Mouse (Mus musculus): ENCODE data around the gene Rpl10. TPM values are rescaled to one million over a fixed set of nuclear protein-coding genes. Genes with fewer than 3 reads are reported as not detected.

Gene Rpl10
- 100 to 1,000 TPM; 263 to 305 TPM for total RNA-seq (2021)
- long read RNA-seq, experiment 1, transcript Rpl10-202 (6 exons, 855 nt) = major isoform, 8 of 15 reads
- long read RNA-seq, experiment 1, partial matches to known transcripts = 4 of 15 reads
- long read RNA-seq, experiment 1, other reads (novel, unspliced or antisense) = 2 of 15 reads
- long read RNA-seq, experiment 2, partial matches to known transcripts = 3 of 10 reads
- long read RNA-seq, experiment 2, other reads (novel, unspliced or antisense) = 2 of 10 reads

DNA sequence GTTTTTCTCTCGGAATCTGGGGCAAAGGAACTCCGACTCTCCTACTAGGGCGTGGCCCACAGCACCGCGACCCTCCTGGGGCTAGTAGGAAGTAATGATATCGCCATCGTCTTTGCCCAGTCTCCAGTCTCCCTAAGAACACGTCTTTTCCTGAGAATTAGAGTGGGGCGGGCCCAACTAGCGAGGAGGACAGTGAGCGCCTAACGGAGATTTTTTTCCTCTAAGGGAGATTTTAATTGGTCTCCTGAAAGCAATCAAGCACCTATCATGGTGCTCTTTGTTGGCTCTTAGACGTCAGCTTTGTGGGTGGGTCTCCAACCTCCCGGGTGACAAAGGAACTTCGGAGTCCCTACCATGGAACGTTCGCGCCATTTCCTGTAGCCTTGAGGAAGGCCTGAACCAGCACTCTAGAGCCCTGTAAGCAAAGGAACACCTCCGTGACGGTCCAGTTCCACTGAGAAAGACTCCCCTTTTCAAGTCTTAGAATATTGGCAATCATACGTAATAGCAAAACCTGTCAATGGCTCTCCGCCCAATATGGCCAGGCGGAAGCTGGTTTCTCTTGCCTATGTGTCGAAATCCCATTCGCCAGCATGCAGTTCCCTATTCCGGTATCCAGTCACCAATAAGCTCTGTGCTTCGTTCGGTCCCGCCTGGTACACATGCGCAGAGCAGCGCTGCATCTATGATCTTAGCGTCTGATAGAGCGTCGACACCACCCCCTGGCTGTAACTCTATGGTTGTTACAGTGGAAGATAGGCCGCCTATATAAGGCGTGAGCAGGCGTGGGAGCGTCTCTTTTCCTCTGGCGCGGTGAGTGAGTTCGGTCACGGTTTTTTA lies at the start of gene Rpl10:
Gene Rpl10, plus strand, starts transcription at position 751 of the 840 bp plus-strand sequence.
- DNase-seq (ENCODE audit: low spot score in 2 of 2) = peak; percentile 70 to 83

DNA sequence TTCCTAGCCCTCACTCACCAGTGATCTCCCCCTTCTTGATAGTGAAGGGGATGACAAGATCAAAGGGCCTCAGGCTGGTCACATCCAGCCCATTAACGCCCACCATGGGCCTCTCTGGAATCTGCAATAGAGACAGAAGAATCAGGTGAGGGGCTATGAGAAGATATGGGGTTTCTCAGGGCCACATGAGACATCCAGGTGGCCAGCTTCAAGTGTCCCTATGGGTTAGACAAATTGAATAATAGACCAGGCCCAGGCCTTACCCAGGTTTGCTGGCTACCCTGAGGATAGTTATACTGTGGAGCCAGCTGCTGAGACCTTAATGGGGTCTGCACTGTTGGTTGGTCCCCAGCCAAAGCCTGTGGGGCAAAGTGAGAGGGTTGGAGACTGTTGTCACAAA lies 40.6 kb upstream of the Rpl10 start:
- no peak for DNase-seq (ENCODE audit: low spot score in 2 of 2)

DNA sequence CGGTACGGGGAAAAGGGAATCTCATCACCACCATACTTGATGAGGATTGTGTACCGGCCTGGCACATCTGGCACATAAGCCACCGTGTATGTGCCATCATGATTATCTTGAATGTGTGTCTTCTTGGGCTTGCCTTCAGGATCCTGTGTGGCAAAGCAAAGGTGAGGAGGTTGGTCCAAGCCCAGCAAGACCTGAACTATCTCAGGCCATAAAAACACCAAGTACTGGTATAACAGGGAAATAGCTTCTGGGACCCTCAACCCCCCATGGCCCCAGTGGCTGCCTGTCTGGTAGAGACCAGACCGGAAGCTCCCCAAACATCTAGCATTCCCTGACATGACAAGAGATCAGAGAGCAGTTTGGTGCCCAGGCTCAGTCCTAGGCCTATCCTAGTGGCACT lies 37.4 kb upstream of the Rpl10 start:
- no peak for DNase-seq (ENCODE audit: low spot score in 2 of 2)

DNA sequence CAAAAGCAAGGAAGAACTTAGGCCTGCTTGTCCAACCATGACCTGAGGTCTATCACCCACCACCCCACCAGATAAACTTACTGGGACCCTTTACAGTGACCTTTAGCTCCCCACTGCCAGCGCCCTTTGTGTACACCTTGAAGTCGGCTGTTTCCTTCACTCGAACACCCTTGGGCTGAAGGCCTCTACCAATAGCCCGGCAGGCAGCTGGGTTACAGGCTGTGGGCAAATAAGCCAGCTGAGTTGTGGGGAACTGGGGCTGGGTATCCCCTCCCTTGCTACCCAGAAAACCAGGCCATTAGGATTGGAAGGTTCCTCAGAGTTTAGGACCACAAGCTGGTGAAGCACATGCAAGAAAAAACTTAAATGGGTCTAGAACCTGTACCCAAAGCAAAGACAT lies 30.3 kb upstream of the Rpl10 start:
- DNase-seq (ENCODE audit: low spot score in 2 of 2) = no peak

DNA sequence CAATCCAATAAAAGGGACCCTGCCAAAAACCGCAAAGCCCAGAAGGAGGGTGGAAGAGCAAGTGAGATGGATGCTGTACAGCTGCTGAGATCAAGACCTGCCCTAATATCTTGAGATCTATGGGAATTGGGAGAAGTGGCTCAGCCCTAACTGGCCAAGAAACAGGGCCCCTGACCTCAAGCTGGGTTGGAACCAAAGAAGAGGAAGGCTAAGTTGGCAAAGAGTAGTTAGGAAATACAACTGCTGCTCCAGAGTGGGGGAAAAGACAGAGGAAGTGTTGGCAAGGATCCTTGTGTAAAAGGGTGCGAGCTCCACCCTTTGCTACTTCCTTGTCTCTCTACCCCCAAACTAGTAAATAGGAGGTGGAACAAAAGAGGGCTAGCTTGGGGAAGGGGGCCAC lies 27.2 kb upstream of the Rpl10 start:
- no peak for DNase-seq (ENCODE audit: low spot score in 2 of 2)

DNA sequence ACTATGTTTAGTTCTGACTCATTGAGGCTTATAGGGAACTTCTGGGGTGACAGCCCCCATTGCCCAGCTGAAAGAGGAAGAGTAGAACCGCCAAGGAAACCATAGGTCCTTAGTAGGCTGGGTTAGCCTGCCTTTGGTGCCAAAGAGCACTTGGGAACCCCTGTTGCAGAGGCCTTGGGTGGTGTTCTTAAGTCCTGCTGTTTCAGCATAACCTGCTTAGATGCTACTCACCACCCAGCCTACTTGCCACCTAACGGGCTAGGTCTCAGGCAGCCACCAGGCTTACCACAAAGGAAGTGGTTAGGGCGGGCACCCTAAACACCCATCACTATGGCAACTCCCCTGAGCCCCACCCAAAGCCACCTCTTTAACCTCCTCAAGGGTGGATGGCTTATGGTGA lies 26.8 kb upstream of the Rpl10 start:
- DNase-seq (ENCODE audit: low spot score in 2 of 2) = no peak

DNA sequence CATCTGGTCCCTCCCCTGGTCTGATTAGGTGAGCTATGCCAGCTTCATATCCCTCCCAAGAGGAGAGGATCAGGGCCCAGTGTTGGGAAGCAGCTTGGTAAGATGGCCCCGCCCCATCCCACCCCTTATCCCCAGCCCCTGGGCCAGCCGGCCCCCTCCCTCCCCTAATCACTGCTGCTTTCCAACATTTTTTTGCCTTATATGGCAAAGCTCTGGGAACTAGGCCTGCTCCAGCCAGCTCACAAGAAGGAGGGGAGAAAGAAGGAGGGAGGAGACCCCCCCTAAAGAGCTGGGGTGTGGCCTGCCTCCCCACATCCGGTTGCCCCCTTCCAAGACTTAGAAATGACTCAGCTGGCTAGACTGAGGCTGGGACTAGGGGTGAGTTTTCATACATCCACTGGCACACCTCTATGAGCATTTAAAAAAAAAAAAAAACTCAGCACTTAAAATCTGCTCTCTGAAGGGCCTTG lies 26.0 kb upstream of the Rpl10 start:
- DNase-seq (ENCODE audit: low spot score in 2 of 2) = peak in 1 of 2 experiments; percentile 42

DNA sequence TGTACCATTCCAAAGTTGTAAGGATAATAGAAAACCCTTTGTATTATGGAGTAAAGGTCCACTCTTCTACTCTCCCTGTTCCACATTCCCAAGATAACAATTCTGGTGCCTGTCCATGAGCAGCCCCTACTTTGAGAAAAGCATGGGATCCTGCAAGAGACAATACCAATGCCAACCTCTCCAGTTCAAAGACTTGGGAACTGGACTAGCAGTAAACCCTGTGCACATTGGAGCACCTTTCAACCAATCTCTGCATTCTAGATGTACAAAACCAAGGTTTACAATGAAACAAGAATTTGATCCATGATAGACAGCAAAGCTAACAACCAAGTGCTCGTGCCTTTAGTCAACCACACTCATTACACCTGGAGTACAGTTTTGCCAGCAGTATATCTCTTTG lies 25.5 kb upstream of the Rpl10 start:
- DNase-seq (ENCODE audit: low spot score in 2 of 2) = no peak

DNA sequence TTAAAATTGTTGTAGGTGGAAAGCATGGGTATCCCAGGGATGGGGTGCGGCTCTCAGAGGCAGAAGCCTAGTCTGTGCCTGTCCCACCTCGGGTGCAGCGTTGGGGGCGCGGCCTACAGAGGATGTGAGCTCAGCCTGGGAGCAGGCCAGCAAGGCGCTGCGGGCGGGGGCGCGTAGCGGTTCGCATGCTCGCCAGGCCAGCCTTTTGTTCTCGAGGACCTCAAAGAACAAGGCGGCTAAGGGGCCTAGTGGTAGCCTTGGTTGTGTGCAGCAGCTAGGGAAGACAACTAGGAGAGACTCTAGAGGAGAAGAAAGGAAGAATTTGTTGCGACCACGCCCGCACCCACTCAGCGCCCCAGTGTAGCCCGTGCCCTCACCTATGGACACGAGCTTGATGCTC lies 24.9 kb upstream of the Rpl10 start:
- DNase-seq (ENCODE audit: low spot score in 2 of 2) = peak; percentile 74 to 86

DNA sequence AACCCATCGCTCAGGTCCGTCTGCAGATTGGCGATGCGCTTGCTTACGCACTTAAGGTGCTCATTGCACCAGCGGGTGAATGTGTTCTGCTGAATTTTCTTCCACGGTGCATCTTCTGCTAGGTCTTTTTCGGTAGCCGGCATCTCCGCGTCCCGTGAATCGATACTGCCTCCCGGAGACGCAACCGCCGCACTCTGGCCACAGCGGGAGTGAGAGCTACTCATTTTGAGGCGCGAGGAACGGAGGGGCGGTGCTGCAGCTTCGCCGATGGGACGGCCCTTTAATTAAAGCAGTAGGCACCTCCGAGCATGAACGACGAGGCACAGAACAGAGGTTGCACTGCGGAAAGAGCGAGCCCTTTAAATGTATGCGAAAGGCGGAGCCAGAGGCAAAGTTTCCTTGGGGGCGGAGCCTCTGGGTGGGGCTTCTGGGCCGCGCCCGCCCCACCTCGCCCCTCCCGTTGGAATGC lies 24.4 kb upstream of the Rpl10 start:
- DNase-seq (ENCODE audit: low spot score in 2 of 2) = peak; percentile 61 to 80

DNA sequence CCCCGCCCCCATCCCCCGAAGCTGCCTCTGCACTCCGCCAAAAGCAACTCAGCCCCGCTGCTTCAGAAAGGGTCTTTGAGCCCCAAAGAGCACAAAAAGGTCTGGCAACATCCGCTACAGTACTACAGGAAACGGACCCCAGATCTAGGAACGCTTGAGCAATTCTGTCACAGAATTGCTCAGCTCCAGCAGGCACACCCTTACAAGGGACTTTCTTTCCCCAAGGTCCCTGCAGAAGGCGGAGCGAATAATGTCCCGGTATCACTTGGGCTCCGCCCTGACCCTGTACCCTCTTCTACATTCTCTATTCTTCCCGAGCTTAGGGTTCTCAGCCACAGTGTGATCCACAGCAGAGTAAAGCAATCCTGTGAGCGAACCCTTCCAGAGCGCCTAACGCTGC lies 23.9 kb upstream of the Rpl10 start:
- no peak for DNase-seq (ENCODE audit: low spot score in 2 of 2)

DNA sequence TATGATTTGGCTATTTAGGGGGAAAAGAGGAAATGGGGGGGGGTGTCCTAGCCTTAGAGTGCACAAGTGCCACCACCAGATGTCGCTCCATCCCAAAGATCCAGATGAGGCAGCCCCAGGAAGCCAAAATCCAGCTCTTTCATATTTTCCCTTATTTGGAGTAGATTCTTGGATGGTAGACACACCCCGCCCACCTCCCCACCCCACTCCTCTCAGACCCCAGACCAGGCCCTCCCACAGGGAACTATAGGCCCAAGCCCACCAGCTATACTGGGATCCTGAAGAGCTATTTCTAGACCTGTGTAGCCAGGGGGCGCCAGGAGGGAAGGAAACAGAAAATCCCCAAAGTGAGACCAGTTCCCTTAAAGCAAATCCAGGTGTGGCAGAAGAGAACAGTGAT lies 22.0 kb upstream of the Rpl10 start:
- DNase-seq (ENCODE audit: low spot score in 2 of 2) = peak in 1 of 2 experiments; percentile 51

DNA sequence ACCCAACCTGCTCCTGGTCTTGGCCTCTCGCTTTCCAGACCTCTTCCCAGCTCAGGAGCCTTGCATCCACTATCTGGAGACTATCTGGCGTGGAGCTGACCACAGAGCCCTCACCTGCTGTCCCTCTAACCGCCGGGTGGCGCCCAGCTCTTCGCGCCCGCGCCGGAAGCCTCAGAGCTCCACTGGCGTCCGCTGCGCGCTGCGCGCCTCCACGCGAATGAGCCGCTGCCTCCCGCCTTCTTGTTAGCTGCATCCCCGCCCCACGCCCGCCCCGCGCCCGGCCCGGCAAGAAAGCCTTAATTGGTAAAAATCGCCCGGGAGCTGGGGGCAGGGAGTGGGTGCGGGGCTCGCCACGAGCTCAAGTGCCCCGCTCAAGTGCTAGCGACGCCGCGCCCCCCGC lies 21.0 kb upstream of the Rpl10 start, which contains the start of gene Flna:
Gene Flna, minus strand, starts transcription at position 206 of the 400 bp plus-strand sequence.
- DNase-seq (ENCODE audit: low spot score in 2 of 2) = peak; percentile 53 to 63

DNA sequence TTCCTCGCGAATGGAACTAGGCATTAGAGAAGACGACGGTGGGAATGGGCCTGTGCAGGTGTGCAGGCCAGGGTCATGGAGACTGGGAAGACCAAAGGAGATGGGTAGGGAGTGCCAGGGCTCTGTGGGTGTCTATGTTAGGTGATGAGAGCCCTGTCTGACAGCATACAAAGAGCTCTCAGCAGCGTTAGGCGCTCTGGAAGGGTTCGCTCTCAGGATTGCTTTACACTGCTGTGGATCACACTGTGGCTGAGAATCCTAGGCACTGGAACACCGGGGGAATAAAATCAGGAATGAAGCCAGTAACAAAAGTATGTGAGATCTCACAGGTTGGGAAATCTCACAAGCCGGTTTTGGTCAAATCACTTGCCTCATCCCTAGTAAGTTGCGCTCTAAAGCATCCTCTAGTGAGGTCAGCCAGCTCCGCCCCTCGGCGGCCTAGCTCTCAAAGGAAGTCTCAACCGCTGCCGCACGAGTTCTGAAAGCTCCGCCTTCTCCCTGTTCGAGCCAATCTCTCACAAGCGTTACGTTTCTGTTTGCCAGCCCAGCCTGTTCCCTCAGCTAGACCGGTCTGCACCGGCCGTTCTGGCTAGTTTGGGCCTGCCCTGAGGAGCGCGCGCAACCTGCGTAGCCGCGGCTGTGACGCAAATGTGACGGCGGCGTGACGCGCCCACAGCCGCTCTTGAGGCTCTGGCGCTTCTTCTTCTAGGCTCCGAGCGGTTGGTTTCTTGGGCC lies 16.3 kb upstream of the Rpl10 start, which contains the start of gene Emd:
Gene Emd, plus strand, starts transcription at position 535 of the 735 bp plus-strand sequence.
- peak; percentile 50 to 72 for DNase-seq (ENCODE audit: low spot score in 2 of 2)

DNA sequence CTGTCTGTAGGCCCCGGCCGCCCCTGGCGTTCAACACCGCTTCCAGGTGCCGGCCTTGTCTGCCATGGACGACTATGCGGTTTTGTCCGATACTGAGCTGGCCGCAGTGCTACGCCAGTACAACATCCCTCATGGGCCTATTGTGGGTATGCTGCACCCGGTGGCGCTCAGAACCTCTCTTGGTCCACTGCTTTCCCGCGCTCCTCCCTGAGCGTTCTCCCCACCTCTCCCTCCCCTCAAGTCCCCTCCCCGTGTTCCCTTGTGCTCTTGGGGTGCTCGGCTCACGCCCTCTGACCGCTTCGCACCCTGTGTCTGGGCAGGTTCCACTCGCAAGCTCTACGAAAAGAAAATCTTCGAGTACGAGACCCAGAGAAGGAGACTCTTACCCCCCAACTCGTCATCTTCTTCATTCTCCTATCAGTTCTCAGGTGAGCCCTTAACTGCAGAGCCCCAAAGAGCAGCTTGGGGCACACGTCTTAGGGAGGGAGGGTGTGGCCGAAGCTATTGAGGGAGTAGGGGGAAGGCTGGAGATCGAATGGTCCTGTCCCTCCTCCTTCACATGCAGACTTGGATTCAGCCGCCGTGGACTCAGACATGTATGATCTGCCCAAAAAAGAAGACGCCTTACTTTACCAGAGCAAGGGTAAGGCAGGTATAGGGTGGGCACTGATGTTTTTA lies 15.6 kb upstream of the Rpl10 start:
- no peak for DNase-seq (ENCODE audit: low spot score in 2 of 2)

DNA sequence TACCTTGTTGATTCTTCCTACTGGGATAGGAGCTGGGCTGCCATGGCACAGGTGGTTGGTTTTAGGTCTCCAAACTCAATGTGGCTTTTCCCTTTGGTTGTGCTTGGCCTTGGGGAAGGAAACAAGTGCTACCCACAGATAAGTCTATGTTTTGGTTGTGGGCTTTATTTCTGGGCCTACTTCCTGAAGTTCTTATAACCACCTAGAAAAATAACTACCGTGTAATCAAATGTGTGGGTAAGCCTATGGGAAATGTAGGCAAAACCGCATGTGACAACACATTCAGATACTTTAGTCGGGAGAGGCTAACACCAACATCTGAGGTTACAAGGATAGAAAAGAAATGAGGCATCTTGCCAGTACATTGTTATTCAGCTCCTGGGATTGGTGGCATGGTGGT lies 12.9 kb upstream of the Rpl10 start:
- no peak for DNase-seq (ENCODE audit: low spot score in 2 of 2)

DNA sequence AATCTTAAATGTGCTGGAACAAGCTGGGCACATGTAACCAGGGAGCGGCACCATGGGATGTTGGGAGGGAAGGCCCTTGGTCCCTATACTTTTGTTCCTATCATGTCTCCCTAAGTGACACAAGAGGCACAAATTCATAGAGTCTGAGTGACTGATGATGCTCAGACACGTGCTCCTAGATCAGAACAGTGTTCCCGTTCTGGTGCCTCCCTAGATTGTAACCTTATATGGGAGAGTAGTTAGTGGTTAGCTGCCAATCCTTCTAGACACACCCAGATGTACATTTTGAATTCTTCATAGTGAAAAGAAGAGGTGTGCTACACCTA lies 913 bp upstream of the Rpl10 start:
- no peak for DNase-seq (ENCODE audit: low spot score in 2 of 2)

DNA sequence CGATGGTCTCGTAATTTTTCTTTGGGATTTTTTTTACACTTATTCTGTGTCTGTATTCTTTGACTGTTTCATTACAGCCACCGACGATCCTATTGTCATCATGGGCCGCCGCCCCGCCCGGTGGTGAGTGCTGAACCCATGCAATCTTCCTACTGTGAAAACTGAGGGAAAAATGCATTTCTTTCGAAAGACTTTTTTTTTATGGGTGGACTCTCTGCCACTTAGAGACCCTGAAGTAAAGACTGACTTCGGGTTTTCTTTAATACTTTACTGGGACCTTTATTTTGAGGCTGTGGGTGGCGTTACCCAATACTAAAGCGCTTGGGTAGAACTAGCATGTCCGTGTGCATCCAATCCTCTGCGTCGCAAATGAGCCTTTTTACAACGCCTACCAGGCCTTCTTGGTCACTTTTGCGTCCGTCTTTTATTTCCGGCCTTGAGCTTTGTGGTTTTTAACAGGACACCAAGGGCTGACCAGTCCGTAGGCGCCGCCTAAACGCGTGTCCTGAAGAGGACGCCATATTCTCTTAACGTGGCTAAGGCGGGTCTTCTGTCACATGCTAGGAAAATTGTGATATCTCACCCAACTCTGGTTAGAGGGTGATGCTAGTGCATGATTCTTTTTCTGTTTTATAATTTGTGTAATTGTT lies 415 bp downstream of the Rpl10 start:
- peak in 1 of 2 experiments; percentile 29 for DNase-seq (ENCODE audit: low spot score in 2 of 2)

DNA sequence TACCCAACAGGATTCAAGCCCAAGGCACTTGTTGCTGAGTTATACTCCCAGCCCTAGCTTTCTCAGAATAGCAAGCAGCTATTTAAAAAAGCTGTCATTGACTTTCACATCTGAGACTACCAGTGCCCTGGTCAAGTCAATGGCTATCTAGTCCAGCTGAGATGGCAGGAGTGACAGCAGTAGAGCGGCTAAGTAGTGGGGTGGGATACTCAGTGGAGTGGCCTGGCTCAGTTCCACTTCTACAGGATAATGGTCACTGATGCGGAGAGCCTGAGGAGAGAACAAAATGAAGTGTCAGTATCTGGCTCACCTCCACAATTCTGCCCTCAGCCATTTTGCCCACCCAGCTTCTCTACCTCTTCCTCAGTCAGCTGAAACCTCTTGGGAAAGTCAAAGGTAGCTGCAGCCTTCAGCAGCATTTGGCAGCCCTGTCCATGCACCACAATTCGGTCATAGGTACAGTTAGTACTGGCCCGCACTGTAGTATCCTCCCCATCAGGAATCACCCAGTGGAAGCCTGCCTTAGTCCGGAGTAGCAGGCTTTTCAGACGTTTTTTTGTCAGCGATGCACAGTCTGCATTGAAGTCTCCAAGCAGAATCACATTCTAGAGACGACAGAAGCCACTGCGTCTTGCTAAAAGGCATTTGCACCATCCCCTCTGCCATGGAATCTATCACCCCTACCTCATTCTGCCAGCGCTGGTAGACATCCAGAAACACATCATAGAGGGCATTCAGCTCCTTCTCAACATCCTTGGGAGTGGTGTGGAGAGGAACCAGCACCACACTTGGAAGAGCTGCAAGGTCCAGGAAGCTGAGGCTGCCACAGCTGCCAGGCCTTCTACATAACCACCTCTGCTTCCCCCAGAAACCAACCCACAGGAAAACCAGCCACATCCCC lies 3.1 kb downstream of the Rpl10 start:
- DNase-seq (ENCODE audit: low spot score in 2 of 2) = no peak

DNA sequence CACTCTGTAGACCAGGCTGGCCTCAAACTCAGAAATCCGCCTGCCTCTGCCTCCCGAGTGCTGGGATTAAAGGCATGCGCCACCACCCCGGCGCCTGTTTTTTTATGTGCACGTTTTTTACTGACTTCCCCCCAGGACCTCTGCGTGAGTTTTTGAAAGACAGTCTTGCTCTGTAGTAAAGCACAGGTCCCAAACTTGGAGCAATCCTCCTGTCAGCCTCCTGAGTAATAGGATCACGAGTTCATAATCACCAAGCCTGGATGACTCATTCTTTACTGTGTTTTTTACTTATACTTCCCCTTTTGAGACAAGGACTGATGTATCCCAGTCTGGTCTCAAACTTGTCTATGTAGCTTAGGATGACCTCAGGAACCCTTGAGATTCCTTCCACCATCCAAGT lies 7.3 kb downstream of the Rpl10 start:
- no peak for DNase-seq (ENCODE audit: low spot score in 2 of 2)
